Mouse (Mus musculus): Measurements from ENCODE around the gene Caskin1.

DNA sequence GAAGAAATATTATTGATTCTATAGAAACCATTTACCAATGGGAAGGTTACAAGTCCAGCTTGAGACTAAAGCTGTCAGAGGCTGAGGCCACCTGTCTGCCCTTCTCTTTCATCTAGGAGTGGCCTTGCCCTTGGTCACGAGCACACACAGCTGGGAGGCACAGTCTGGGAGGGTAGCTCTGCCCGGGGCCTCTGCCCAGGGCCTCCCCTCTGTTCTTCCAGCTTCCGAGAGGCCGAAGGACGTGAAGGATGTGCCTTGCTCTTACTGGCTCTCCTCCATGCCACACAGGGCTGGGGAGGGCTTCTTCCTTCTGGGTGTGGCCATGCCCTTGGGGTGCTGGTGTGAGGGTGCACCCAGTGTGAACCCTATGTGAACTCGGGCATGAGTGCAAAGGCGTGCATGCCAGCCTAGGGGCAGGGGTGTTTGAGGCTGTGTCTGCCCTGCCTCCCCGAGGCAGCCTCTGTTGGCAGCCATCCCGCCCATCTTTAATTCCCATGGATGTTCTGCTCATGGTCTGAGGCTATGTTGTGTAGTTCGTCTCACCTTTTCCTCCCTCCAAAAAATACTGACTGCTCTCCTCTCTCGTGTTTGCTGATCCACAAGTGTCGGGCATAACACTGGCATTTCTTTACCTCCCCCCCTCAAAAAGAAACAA, 19.5 kb downstream of the Caskin1 start:
- no peak for TF ChIP-seq CTCF (IDR thresholded peaks at IDR 0.05; ENCODE audit: borderline replicate concordance, insufficient read depth, low read depth, low read length)
- TF ChIP-seq POLR2A (IDR thresholded peaks at IDR 0.05; ENCODE audit: borderline replicate concordance, insufficient read depth, low read length): no peak

Measured in cerebellum, adult 2 months (tissue).